Mouse (Mus musculus) spleen, adult 2 months (tissue): ENCODE results near the gene Vrk1. TPM values are rescaled to one million over a fixed set of nuclear protein-coding genes. Genes with fewer than 3 reads are reported as not detected.

Source experiments
- DNase-seq, 2 experiments: peaks; one replicate each; pipeline versions ENCODE4 v3.0.0 to v3.0.0-alpha.2; 2012 to 2021; ENCODE audit warnings: low spot score in 2 of 2, low read depth in 1 of 2
- H3K27ac ChIP-seq: fragments of 200-500 bp; 2 replicates; pipeline ENCODE4 v1.5.1; 2012; ENCODE audit warnings: low read length, inconsistent platforms; ENCODE audit not compliant: insufficient read depth
- H3K27me3 ChIP-seq: fragments of 200-500 bp; 2 replicates; pipeline ENCODE4 v1.6.1; 2012; ENCODE audit warnings: mild to moderate bottlenecking, moderate library complexity, low read length, inconsistent platforms; ENCODE audit not compliant: control insufficient read depth, insufficient read depth
- H3K36me3 ChIP-seq: fragments of 200-500 bp; 2 replicates; pipeline ENCODE4 v1.6.1; 2012; ENCODE audit warnings: mild to moderate bottlenecking, low read length, inconsistent platforms; ENCODE audit not compliant: control insufficient read depth, insufficient read depth
- H3K4me1 ChIP-seq: fragments of 200-500 bp; 2 replicates; pipeline ENCODE4 v1.6.1; 2011; ENCODE audit warnings: inconsistent platforms; ENCODE audit not compliant: control insufficient read depth, insufficient read depth, insufficient read length
- H3K4me3 ChIP-seq: fragments of 200-500 bp; 2 replicates; pipeline ENCODE4 v1.5.1; 2011; ENCODE audit warnings: mild to moderate bottlenecking, inconsistent platforms; ENCODE audit not compliant: insufficient read depth, insufficient read length; ENCODE audit errors: extremely low read depth
- CTCF ChIP-seq: fragments of 200-500 bp; IDR thresholded peaks from 2 replicates; pipeline ENCODE4 v1.5.1; 2011; ENCODE audit warnings: mild to moderate bottlenecking, inconsistent platforms; ENCODE audit not compliant: insufficient read depth, insufficient read length, insufficient replicate concordance; ENCODE audit errors: extremely low read depth
- POLR2A ChIP-seq: fragments of 200-500 bp; IDR thresholded peaks from 2 replicates; pipeline ENCODE4 v1.6.1; 2011; ENCODE audit warnings: low read depth, low read length, inconsistent platforms
- WGBS: fragments of 180-500 bp; shearing (Covaris S2); methylation state at CpG from one replicate; pipeline ENCODE4 v1.1.7; 2018; 5-methylcytosine and 5-hydroxymethylcytosine counted together
- polyA plus RNA-seq: library from polyadenylated mRNA; depleted of rRNA; stranded (reverse); fragments of >200 nt; gene quantifications from 2 replicates; pipeline ENCODE4 v1.2.3, GENCODE M21; 2012

Gene Vrk1
- polyA plus RNA-seq, 1 experiment, result 8.4 TPM

DNA sequence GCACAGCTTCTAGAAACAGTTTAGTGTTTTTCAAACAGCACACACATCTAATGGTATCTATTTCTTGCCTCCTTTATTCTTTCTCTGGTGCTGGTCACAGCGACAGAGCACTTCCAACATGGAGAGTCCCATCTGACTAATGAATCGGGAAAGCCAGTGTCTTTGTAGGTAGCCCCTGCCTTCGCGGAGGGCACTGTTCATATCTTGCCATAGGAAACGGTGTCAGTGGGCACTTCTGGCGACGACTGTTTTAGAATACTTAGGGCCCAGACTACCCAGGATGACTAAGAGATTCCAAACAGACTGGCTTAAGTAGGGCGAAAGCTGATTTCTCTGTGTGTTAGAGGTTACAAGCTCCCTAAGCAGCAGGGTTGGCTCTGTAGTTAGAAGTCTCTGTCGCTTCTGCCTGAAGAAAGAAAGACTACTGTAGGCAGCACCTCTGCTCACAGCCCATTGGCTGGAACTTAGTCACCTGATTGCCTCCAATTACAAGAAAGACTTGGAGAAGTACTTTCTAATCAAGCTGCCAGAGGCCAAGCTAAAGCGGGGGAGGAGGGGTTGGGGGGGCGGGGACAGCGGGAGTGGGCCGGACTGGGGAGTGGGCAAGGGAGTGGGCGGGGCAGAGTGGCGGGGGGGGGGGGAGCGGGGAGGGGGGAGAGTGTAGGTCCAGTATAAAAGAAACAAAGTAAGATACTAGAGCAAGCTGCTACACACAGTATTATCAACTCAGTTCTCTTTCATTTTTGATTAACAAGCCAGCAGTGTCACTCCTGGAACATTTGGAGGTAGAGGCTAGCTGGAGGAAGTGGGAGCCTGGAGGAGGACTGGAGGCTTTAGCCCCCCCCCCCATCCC lies 28.7 kb upstream of the Vrk1 start:
- TF ChIP-seq POLR2A, result no peak
- TF ChIP-seq CTCF, result no peak
- H3K36me3 ChIP-seq, result no peaks in the 10 kb centered on the region
- 30% methylated on average over 12 of the region's 16 CpGs for WGBS
- H3K4me3 ChIP-seq, result no peak overlapping the region; the same call in 1 of the 2 replicates
- H3K27ac ChIP-seq, result no peak overlapping the region
- peak in 1 of 2 experiments; percentile 12 for DNase-seq
- no peaks in the 10 kb centered on the region for H3K4me1 ChIP-seq
- no peaks in the 10 kb centered on the region for H3K27me3 ChIP-seq

DNA sequence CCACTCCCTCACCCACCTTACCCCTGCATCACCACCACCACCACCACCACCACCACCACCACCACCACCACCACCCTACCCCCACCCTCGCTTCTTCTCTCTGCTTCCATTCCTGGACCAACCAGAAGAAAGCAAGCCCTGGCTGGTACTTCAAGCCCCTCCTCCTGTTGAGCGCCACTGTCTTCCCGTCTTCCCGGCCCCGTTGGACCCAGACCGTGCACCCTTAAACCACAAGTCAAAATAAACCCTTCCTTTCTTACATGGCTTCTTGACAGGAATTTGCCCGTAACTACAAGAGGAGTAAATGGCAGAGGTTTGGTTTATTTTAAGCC lies 28.1 kb upstream of the Vrk1 start:
- TF ChIP-seq POLR2A (no peak), CTCF (no peak)
- H3K4me3 ChIP-seq, result no peak overlapping the region
- 75% methylated on average over 7 of the region's 7 CpGs for WGBS
- no peaks in the 10 kb centered on the region for H3K4me1 ChIP-seq
- H3K27ac ChIP-seq, result no peak overlapping the region
- DNase-seq, result no peak
- H3K27me3 ChIP-seq, result no peaks in the 10 kb centered on the region; the same call in 1 of the 2 replicates
- H3K36me3 ChIP-seq, result no peaks in the 10 kb centered on the region

DNA sequence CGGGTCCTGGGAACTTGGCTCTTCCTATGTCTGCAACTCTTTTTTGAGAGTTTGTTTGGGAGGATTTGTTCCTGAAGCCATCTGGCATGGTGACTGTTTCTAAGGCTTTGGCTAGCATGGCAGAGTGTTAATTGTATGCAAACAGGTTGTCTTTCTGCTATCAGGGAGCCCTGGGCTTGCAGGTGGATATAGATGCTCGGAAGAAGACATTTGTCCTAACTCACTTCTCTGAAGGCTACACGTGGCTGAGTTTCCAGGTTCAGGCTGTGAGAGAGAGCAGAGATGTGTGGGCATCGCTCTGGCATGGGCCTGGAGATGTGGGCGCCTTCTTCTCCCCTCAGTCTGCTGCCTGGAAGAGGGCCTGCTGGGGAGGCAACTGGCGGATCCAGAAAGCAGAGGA lies 27.4 kb upstream of the Vrk1 start:
- DNase-seq, result no peak
- Histone ChIP-seq H3K27ac (no peak overlapping the region), H3K4me1 (no peaks in the 10 kb centered on the region), H3K27me3 (no peaks in the 10 kb centered on the region; the same call in 1 of the 2 replicates), H3K4me3 (no peak overlapping the region), H3K36me3 (no peaks in the 10 kb centered on the region)
- 82% methylated on average over 6 of the region's 6 CpGs for WGBS
- TF ChIP-seq CTCF, result no peak
- no peak for TF ChIP-seq POLR2A

DNA sequence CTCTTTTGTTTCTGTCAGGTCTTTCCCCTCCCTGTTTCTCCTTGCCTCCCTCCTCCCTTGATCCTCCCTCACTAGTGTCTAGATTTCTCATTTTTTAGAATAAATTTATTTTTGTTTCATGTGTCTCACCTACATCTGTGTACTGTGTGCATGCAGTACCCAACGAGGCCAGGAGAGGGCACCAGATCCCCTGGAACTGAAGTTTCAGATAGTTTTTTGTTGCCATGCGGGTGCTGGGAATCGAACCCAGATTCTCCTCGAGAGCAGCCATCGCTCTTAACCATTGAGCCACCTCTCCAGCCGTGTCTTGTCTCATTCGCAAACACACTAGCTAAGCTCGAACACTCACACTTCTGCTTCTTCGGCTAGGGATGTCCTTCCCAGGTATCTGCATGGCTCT lies 26.5 kb upstream of the Vrk1 start:
- no peaks in the 10 kb centered on the region for H3K4me1 ChIP-seq
- 92% methylated on average over 9 of the region's 9 CpGs for WGBS
- H3K36me3 ChIP-seq, result no peaks in the 10 kb centered on the region
- no peak overlapping the region for H3K4me3 ChIP-seq
- DNase-seq, result no peak
- H3K27me3 ChIP-seq, result no peaks in the 10 kb centered on the region; the same call in 1 of the 2 replicates
- no peak overlapping the region for H3K27ac ChIP-seq
- TF ChIP-seq POLR2A (no peak), CTCF (no peak; the same call in 1 of the 2 replicates)

DNA sequence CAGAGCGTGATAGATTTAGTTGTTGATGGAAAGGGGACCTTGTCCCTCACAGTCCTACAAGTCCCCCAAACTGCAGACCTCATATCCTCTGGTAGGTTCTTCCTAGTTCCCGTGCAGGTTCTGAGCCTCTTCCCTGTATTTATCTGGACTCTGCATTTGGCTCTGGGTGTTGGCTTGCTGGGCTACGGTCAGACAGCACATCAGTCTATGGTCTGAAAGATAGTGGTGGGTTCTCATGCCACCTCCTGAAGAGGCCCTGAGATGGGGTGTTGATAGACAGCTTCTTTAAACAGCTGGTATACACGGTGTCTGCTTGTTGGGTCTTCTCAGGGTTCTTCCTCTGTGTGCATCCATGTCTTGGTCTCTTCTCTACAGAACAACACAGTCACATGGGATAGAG lies 21.6 kb upstream of the Vrk1 start:
- Histone ChIP-seq H3K4me3 (no peak overlapping the region), H3K27me3 (no peaks in the 10 kb centered on the region; the same call in 1 of the 2 replicates), H3K27ac (no peak overlapping the region), H3K36me3 (no peaks in the 10 kb centered on the region), H3K4me1 (no peaks in the 10 kb centered on the region)
- DNase-seq, result no peak
- 87% methylated on average over 4 of the region's 4 CpGs for WGBS
- TF ChIP-seq POLR2A (no peak), CTCF (no peak)

DNA sequence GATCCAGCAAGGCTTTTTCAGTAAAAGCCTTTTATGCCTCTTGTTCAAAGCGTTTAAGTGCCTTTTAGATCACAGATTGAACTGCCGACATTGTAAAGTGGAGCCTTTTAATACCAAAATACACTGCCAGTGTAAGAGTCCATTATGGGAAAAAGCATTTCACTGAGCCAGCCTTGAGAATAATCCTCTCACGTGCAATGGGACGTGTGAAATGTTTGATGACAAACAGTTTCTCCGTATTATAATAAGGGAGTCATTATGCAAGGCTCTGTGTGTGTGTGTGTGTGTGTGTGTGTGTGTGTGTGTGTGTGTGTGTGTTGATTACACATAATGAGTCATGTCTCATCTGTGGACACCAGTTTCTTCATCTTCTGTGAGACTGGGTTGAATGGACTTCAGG lies 17.3 kb upstream of the Vrk1 start:
- H3K4me3 ChIP-seq, result no peak overlapping the region
- H3K36me3 ChIP-seq, result no peaks in the 10 kb centered on the region
- H3K4me1 ChIP-seq, result no peaks in the 10 kb centered on the region
- H3K27ac ChIP-seq, result no peak overlapping the region
- DNase-seq, result no peak
- TF ChIP-seq POLR2A (no peak), CTCF (no peak)
- H3K27me3 ChIP-seq, result no peaks in the 10 kb centered on the region
- WGBS, result 88% methylated on average over 5 of the region's 5 CpGs

DNA sequence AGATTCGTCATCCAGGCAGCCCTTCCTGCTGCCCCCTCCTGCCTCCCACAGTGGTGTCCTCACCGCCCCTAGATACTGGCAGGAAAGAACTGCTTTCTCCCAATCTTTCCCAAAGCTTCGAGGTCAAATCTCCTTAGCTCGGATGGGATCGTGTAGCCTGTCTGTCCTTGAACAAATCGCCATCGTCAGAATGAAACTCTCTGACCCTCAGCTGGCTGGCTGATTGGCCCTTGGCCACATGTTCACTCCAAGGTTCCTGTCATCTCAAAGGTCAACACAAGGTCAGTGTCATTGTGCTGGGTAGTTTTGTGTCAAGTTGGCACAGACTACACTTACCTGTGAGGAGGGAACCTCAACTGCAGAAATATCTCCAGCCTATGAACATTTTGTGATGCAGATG lies 16.7 kb upstream of the Vrk1 start:
- Histone ChIP-seq H3K27ac (no peak overlapping the region), H3K36me3 (no peaks in the 10 kb centered on the region), H3K4me3 (no peak overlapping the region), H3K27me3 (no peaks in the 10 kb centered on the region), H3K4me1 (no peaks in the 10 kb centered on the region)
- TF ChIP-seq POLR2A (no peak), CTCF (no peak)
- WGBS, result 77% methylated on average over 7 of the region's 7 CpGs
- no peak for DNase-seq
